Mouse (Mus musculus) central nervous system, embryonic 11.5 days (tissue): Measurements from ENCODE around the gene Uchl3. TPM values are rescaled to one million over a fixed set of nuclear protein-coding genes. Genes with fewer than 3 reads are reported as not detected.

Experiments used
- polyA plus RNA-seq: library from polyadenylated mRNA; depleted of rRNA; stranded (reverse); fragments of >200 nt; gene quantifications from 2 replicates; pipeline ENCODE4 v1.2.3, GENCODE M21; 2012; rRNA removed

Gene Uchl3
- polyA plus RNA-seq, result 66.1 and 95.6 TPM in 2 replicates

DNA sequence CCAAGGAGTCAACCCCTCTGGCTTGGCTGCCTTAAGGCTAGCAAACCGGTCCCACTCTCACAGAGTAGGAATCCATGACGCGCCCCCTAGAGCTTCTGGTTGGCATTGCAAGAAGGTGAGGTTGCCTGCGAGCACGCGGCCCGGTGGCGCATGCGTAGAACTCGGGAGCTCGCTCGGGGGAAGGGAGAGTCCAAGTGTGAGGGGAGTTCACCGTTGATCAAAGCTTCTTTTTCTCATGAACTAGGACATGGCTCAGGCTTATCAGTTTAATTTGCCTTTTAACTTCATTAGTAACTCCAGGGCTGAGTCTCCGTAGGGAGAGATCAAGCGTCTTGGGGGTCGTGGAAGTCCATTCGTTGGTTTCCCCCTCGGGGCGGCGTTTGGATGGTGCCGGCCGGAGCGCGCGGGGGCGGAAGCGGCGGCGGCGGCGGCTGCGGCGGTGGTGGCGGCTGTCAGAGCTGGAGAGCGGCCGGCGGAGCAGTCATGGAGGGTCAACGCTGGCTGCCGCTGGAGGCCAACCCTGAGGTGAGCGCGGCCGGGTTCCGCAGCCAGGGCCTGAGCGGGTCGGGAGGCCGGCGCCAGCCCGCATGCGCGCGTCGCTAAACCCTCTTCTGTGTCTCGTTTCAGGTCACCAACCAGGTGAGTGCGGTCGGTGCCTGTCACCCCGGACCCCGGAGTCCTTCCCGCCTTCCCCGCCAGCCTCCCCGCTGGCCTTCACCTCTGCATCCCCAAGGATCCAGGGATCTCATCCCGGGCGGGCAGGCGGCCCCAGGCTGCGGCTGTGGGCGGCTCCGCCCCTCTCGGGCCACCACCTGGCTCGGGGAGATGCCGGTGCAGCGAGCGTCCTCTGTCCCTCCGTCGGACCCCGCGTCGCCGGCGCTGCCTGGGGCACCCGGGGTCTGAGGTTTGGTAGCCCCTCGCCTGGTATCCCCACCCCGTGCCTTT is at the start of gene Uchl3:
Gene Uchl3, plus strand, starts transcription at position 387 of the 945 bp plus-strand sequence.

DNA sequence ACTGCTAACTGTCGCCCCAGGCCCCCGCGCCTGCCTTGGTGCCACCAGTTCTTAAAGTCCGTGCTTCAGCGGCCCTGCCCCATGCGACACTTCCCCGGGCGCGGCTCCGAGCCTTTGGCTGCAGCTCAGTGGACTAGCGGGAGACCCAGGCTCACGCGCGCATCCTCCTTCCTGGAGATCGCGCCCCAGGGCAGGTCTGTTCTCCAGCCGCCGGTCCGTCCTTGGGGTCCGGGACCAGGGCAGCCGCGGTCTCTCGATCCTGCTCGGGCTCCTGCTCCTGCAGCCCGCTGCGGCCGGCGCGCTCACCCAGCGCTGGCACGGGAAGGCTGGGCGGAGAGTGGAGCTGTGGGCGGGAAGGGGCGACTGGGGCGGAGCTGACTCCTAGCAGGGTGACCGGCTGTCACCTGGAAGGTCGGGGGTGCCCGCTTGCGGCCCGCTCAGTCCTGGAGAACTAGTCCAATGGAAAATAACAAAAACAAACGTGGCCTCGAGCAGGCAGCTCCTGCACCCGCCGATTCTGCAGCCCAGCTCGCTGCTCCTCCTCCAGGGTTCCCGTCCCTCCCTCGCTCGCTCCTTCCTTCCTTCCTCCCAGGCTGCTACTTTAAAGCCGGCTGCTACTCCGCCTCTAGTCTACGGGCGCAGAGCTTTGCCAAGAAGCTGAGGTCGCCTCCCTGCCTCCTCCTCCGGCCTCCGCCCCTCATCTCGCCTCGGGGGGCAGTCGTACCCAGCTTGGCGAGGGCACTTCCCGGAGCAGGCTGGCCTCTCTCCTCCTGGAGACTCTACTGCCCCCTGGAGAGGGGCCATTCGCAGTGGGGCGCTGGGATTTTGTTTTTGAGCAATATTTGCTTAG is 45.0 kb upstream of the Uchl3 start, which contains the start of gene Tbc1d4:
Gene Tbc1d4, minus strand, starts transcription at position 673 of the 850 bp plus-strand sequence.

DNA sequence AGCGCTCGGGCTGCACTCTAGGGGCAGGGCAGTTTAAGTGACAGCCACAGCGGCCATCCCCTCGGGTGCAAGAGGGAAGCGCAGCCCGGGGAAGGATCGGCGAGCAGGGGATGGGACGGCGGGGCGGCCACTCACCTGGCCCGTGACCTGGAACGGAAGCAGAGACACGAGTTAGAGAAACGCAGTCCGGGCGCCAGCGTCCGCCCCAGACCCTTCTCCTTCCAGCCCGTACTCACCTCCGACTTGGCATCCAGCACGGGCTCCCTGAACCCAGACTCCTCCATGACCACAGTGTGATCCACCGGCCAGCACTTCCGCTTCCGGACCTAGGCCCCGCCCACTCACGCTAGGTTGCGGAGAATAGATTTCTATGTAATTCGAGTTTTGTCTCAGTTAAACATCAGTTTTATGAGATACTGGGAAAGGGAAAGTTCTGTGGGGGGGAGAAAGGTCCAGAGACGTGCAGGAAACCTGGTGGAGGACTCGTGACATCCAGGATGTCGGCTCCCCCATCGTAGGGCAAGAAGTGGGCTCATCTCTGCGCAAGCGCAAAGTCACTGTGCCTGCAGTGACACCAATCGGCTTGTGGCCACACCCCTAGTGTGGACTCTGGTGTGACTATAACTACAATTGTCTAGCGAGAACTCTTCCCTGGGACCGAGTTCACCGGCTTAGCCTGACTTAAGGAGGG is 13.5 kb upstream of the Uchl3 start, which contains the start of gene Commd6:
Gene Commd6, minus strand, starts transcription at position 534 of the 691 bp plus-strand sequence.

DNA sequence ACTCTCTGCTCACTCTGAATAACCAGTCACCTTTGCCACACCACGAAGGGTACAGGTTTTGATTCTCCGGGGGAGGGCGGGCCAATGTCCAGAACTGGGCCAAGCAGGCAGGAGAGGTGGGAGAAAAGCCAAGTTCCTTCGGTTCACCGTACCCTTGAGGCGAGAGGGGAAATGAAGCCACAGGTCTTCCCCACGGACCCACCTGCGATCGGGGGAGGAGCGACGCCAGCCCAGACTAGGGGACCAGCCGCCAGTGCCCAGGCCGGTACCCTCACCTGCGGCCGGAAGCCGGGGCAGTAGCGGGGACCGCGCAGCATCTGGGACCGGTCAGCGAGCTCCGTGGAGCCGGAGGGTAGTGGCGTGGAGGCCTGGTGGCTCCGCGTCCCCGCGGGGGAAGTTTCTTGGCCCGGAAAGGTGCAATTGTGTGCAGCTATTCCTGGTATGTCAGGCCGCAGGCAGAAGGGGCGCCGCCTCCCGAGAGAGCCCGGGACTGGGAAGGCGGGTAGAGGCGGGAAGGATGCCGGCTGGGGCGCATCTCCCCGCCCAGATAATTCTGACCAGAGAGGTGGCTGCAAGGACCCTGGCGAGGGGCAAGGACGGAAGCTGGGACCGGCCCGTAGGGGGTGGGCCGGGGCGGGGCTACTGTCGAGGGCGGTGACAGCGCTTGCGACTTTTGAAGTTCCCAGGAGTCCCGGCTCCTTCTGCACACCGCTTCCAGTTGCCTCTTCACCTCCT is 75.6 kb downstream of the Uchl3 start, which contains the start of the genes Gm9922 and Lmo7:
Gene Gm9922, minus strand, starts transcription at position 578 of the 735 bp plus-strand sequence.
Gene Lmo7, plus strand, starts transcription at position 721 of the 735 bp plus-strand sequence.

Other genes starting within 250 kb of the Uchl3 start
- 3.7 and 7.5 TPM in 2 replicates for gene Tbc1d4, start 44.8 kb upstream of the Uchl3 start, polyA plus RNA-seq
- 51.3 and 59.1 TPM in 2 replicates for gene Commd6, start 13.3 kb upstream of the Uchl3 start, polyA plus RNA-seq
- gene Gm9922, start 75.8 kb downstream of the Uchl3 start, polyA plus RNA-seq, result 0.36 and 0.46 TPM in 2 replicates
- gene Lmo7, start 76.0 kb downstream of the Uchl3 start, polyA plus RNA-seq, result 3.7 and 6.4 TPM in 2 replicates